Mouse (Mus musculus): ENCODE results near the gene Gnai3. TPM values are rescaled to one million over a fixed set of nuclear protein-coding genes. Genes with fewer than 3 reads are reported as not detected.

The Gnai3 gene
- polyA plus RNA-seq, 1 experiment from 2014 or later = 49.1 TPM

DNA sequence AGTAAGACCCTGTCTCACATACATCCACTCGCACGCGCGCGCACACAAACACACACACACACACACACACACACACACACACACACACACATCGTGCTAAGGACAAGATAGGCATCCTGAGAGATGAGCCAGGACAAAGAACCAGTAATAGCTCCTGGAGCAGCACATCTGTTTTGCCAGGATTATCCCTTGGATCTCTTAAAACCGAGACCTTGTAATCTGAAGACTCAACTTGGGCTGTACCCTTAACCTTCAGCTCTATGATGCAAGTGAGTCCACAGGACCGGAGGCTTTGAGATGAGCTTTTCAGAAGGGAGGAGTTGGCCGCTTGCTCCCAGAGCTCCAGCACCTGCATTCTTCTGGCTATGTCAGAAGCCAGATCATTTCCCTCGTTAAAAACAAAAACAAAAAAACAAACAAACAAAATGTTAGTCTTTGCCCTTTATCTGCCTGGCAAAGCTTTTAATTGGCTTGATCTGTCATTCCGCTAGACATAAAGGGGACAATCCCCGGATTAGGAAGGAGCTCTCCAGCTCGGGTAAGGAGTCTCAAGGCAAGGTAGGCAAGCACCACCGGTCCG lies 53.3 kb downstream of the Gnai3 start, which contains the start of gene Gnat2:
Gene Gnat2, plus strand, starts transcription at position 254 of the 580 bp plus-strand sequence.
- Histone ChIP-seq H3K36me3 (replicated peaks; ENCODE audit: insufficient read depth, low read length) (no peaks in the 10 kb centered on the region), H3K9me3 (ENCODE audit: low read length) (no peaks in the 10 kb centered on the region), H3K27me3 (ENCODE audit: insufficient read depth, low read length) (no peaks in the 10 kb centered on the region), H3K4me2 (ENCODE audit: low read depth, low read length) (no peak within 1 kb of the TSS), H3K9ac (replicated peaks) (no peak within 1 kb of the TSS), H3K4me3 (ENCODE audit: low read depth, low read length) (no peak within 1 kb of the TSS), H3K27ac (ENCODE audit: low read depth) (peak within 1 kb of the TSS; percentile 34; the same call in 1 of the 2 replicates), H3K4me1 (ENCODE audit: insufficient read depth) (peaks cover 39% of the 10 kb centered on the region)
- ATAC-seq (no peak), DNase-seq (no peak)
- 84% methylated on average over 15 of the region's 15 CpGs for WGBS (ENCODE audit: insufficient replicate concordance)
- no peak for TF ChIP-seq EP300 (IDR thresholded peaks at IDR 0.05; ENCODE audit: low read depth)
- TF ChIP-seq CTCF (IDR thresholded peaks at IDR 0.05; ENCODE audit: low read depth) = no peak

GRCm38 (mm10) chr3:108092030-108092429 lies 53.9 kb downstream of the Gnai3 start:
- no peak for TF ChIP-seq EP300 (IDR thresholded peaks at IDR 0.05; ENCODE audit: low read depth)
- TF ChIP-seq CTCF (IDR thresholded peaks at IDR 0.05; ENCODE audit: low read depth) = no peak
- H3K4me2 ChIP-seq (ENCODE audit: low read depth, low read length) = no peak overlapping the region
- no peaks in the 10 kb centered on the region for H3K9me3 ChIP-seq (ENCODE audit: low read length)
- no peak for DNase-seq
- no peak overlapping the region for H3K9ac ChIP-seq (replicated peaks)
- no peak for ATAC-seq
- no peaks in the 10 kb centered on the region for H3K27me3 ChIP-seq (ENCODE audit: insufficient read depth, low read length)
- no peak overlapping the region for H3K4me3 ChIP-seq (ENCODE audit: low read depth, low read length)
- no peak overlapping the region for H3K27ac ChIP-seq (ENCODE audit: low read depth)
- no peaks in the 10 kb centered on the region for H3K36me3 ChIP-seq (replicated peaks; ENCODE audit: insufficient read depth, low read length)
- 72% methylated on average over 6 of the region's 6 CpGs for WGBS (ENCODE audit: insufficient replicate concordance)
- H3K4me1 ChIP-seq (ENCODE audit: insufficient read depth) = peaks cover 37% of the 10 kb centered on the region

- no peak overlapping the region for H3K27ac ChIP-seq (ENCODE audit: low read depth)
- TF ChIP-seq EP300 (IDR thresholded peaks at IDR 0.05; ENCODE audit: low read depth) (no peak), CTCF (IDR thresholded peaks at IDR 0.05; ENCODE audit: low read depth) (no peak)
- 87% methylated on average over 2 of the region's 2 CpGs for WGBS (ENCODE audit: insufficient replicate concordance)
These were observed 55.4 kb downstream of the Gnai3 start for GRCm38 (mm10) chr3:108090561-108090960.

DNA sequence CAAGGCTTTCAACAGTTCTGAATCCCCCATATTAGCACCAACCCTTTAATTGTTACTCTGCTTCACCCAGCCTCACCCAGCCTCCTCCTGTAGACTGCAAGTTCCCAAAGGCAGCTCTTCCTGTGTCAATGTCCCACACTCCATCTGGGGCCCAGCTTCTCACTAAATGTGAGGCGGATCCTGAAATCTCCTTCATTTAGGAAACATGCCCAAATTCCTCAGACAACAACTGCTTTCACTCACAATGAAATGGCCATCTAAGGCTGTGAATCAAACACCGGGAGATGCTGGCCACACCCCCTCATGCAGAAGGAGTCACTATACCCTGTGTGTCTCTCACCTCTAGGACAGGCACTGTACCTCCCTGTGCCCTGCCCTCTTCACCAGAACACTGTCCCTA lies 56.0 kb downstream of the Gnai3 start:
- Histone ChIP-seq H3K9ac (replicated peaks) (no peak overlapping the region), H3K27ac (ENCODE audit: low read depth) (no peak overlapping the region), H3K4me2 (ENCODE audit: low read depth, low read length) (no peak overlapping the region), H3K36me3 (replicated peaks; ENCODE audit: insufficient read depth, low read length) (no peaks in the 10 kb centered on the region), H3K27me3 (ENCODE audit: insufficient read depth, low read length) (no peaks in the 10 kb centered on the region), H3K9me3 (ENCODE audit: low read length) (no peaks in the 10 kb centered on the region), H3K4me1 (ENCODE audit: insufficient read depth) (peaks cover 29% of the 10 kb centered on the region), H3K4me3 (ENCODE audit: low read depth, low read length) (no peak overlapping the region)
- DNase-seq (no peak), ATAC-seq (no peak)
- TF ChIP-seq CTCF (IDR thresholded peaks at IDR 0.05; ENCODE audit: low read depth) (no peak), EP300 (IDR thresholded peaks at IDR 0.05; ENCODE audit: low read depth) (no peak)
- 51% methylated on average over 2 of the region's 2 CpGs for WGBS (ENCODE audit: insufficient replicate concordance)

More at GRCm38 (mm10) chr3:108090561-108090960, 55.4 kb downstream of the Gnai3 start:
- no peak for DNase-seq
- H3K36me3 ChIP-seq (replicated peaks; ENCODE audit: insufficient read depth, low read length) = no peaks in the 10 kb centered on the region
- peaks cover 32% of the 10 kb centered on the region for H3K4me1 ChIP-seq (ENCODE audit: insufficient read depth)
- no peak overlapping the region for H3K9ac ChIP-seq (replicated peaks)
- H3K4me3 ChIP-seq (ENCODE audit: low read depth, low read length) = no peak overlapping the region
- H3K4me2 ChIP-seq (ENCODE audit: low read depth, low read length) = no peak overlapping the region
- no peaks in the 10 kb centered on the region for H3K27me3 ChIP-seq (ENCODE audit: insufficient read depth, low read length)
- H3K9me3 ChIP-seq (ENCODE audit: low read length) = no peaks in the 10 kb centered on the region
- no peak for ATAC-seq

DNA sequence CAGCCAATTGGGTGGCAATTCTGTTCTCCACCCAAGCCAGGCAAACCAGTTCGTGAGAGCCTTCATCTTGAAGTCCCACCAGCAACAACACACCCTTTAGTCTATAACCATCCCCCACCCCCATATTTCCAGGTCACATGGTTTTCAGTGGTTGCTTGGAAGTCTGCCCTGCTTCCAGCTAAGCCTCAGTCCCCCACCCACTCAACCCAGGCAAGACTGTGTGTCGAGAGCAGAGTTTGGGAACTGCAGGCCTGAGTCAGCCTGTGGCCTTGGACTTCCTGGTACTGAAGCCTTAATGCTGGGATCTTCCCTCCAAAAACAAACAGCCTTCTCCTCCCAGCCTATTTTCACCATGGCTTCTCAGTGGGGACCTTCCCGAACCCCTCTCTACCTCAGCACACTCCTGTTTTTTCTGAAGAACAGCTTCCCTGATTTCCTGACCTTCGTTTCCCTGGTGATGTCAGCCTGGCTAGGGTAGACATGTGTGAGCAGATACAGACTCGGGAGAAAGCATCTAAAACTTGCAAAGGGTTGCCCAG lies 57.0 kb downstream of the Gnai3 start:
- H3K9me3 ChIP-seq (ENCODE audit: low read length) = no peaks in the 10 kb centered on the region
- no peak overlapping the region for H3K9ac ChIP-seq (replicated peaks)
- no peak overlapping the region for H3K4me2 ChIP-seq (ENCODE audit: low read depth, low read length)
- no peaks in the 10 kb centered on the region for H3K36me3 ChIP-seq (replicated peaks; ENCODE audit: insufficient read depth, low read length)
- no peaks in the 10 kb centered on the region for H3K27me3 ChIP-seq (ENCODE audit: insufficient read depth, low read length)
- H3K4me3 ChIP-seq (ENCODE audit: low read depth, low read length) = no peak overlapping the region
- H3K4me1 ChIP-seq (ENCODE audit: insufficient read depth) = peaks cover 29% of the 10 kb centered on the region
- no peak for ATAC-seq
- DNase-seq = no peak
- H3K27ac ChIP-seq (ENCODE audit: low read depth) = no peak overlapping the region
- TF ChIP-seq EP300 (IDR thresholded peaks at IDR 0.05; ENCODE audit: low read depth) = no peak
- TF ChIP-seq CTCF (IDR thresholded peaks at IDR 0.05; ENCODE audit: low read depth) = no peak
- whole genome bisulfite sequencing (ENCODE audit: insufficient replicate concordance) = 65% methylated on average over 5 of the region's 5 CpGs

DNA sequence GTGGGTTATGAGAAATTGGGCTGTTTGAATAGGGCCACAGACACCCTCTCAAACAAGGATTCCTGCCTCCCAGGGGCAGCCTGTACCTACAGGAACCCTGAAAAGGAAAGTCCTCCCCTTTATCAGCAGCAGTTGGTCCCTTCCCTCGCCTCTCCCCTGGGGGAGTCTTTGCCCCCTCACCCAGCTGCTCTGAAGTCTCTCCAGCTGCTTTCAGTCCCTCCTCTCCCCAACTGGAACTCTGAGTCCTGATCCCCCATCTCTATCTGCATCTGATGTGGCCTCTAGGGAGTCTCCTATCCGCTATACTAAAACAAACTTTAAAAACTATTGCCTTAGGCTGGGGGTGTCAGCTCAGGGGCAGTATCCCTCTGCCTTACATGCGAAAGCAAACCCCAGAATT lies 58.6 kb downstream of the Gnai3 start:
- TF ChIP-seq CTCF (IDR thresholded peaks at IDR 0.05; ENCODE audit: low read depth) (no peak), EP300 (IDR thresholded peaks at IDR 0.05; ENCODE audit: low read depth) (no peak)
- Histone ChIP-seq H3K4me3 (ENCODE audit: low read depth, low read length) (0 out of 2 replicates have a peak overlapping the region, but pooled peaks have one; percentile 1), H3K4me1 (ENCODE audit: insufficient read depth) (peaks cover 39% of the 10 kb centered on the region), H3K27ac (ENCODE audit: low read depth) (peak overlapping the region; percentile 93; the same call in 1 of the 2 replicates), H3K36me3 (replicated peaks; ENCODE audit: insufficient read depth, low read length) (0 out of 2 replicates have a peak, but pooled peaks cover 2% of the 10 kb centered on the region), H3K27me3 (ENCODE audit: insufficient read depth, low read length) (no peaks in the 10 kb centered on the region), H3K9ac (replicated peaks) (peak overlapping the region; percentile 47), H3K9me3 (ENCODE audit: low read length) (no peaks in the 10 kb centered on the region), H3K4me2 (ENCODE audit: low read depth, low read length) (peak overlapping the region; percentile 94)
- DNase-seq = no peak
- ATAC-seq = no peak
- WGBS (ENCODE audit: insufficient replicate concordance) = 58% methylated on average over 3 of the region's 3 CpGs
